Mouse (Mus musculus) midbrain, postnatal 0 days (tissue): ENCODE measurements around the gene Apaf1. TPM values are rescaled to one million over a fixed set of nuclear protein-coding genes. Genes with fewer than 3 reads are reported as not detected.

Source experiments
- ATAC-seq: fragments of 200-750 bp; cut with Nextera tagmentation; 2 replicates; pipeline ENCODE4 v1.8.0; 2017; ENCODE audit warnings: moderate number of reproducible peaks, mild to moderate bottlenecking, moderate TSS enrichment, moderate library complexity; ENCODE audit not compliant: low FRiP score
- DNase-seq: peaks from one replicate; pipeline ENCODE4 v3.0.0-alpha.2; 2015; ENCODE audit warnings: low spot score
- H3K27ac ChIP-seq: fragments of 300-500 bp; sonication (generic); 2 replicates; pipeline ENCODE4 v1.5.1; 2014; ENCODE audit warnings: low read depth, mild to moderate bottlenecking, low read length, mixed read lengths
- H3K27me3 ChIP-seq: fragments of 300-500 bp; sonication (generic); 2 replicates; pipeline ENCODE4 v1.6.1; 2014; ENCODE audit warnings: low read length, control low read depth, mixed read lengths; ENCODE audit not compliant: insufficient read depth
- H3K36me3 ChIP-seq: fragments of 300-500 bp; sonication (generic); 2 replicates; pipeline ENCODE4 v1.6.1; 2014; ENCODE audit warnings: low read length, control low read depth, mixed read lengths; ENCODE audit not compliant: insufficient read depth
- H3K4me1 ChIP-seq: fragments of 300-500 bp; sonication (generic); 2 replicates; pipeline ENCODE4 v1.6.1; 2014; ENCODE audit warnings: mild to moderate bottlenecking, control low read depth, antibody characterized with exemption, low read length, mixed read lengths; ENCODE audit not compliant: insufficient read depth
- H3K4me2 ChIP-seq: fragments of 300-500 bp; sonication (generic); 2 replicates; pipeline ENCODE4 v1.6.1; 2014; ENCODE audit warnings: low read depth, mild to moderate bottlenecking, low read length, mixed read lengths; ENCODE audit not compliant: poor library complexity, severe bottlenecking
- H3K4me3 ChIP-seq: fragments of 300-500 bp; sonication (generic); 2 replicates; pipeline ENCODE4 v1.5.1; 2014; ENCODE audit warnings: low read depth, mild to moderate bottlenecking, low read length, moderate library complexity
- H3K9ac ChIP-seq: fragments of 300-500 bp; sonication (generic); replicated peaks from 2 replicates; pipeline ENCODE4 v1.6.1; 2014; ENCODE audit warnings: mild to moderate bottlenecking, low read length, moderate library complexity, mixed read lengths; ENCODE audit not compliant: poor library complexity, severe bottlenecking
- H3K9me3 ChIP-seq: fragments of 300-500 bp; sonication (generic); 2 replicates; pipeline ENCODE4 v1.6.1; 2016; ENCODE audit warnings: low read length, control low read depth
- CTCF ChIP-seq: IDR thresholded peaks from 2 replicates; pipeline ENCODE4 v1.5.1; 2016; ENCODE audit warnings: antibody characterized with exemption, mild to moderate bottlenecking
- WGBS: fragments of 180-500 bp; shearing (Covaris S2); extraction: QIAGEN DNeasy Blood & Tissue Kit; methylation state at CpG from one replicate; pipeline ENCODE4 v1.1.7; 2014; 5-methylcytosine and 5-hydroxymethylcytosine counted together
- polyA plus RNA-seq: library from polyadenylated mRNA; unstranded; fragments of >200 nt; fragmentation: Nextera tagmentation; extraction: Ambion mirVana; gene quantifications from 2 replicates; pipeline ENCODE4 v1.2.1, GENCODE M21; 2015
- total RNA-seq: library from RNA; depleted of rRNA; stranded (reverse); fragments of >200 nt; gene quantifications from 2 replicates; pipeline ENCODE4 v1.2.3, GENCODE M21; 2014

The Apaf1 gene
- total and polyA plus RNA-seq, 2 experiments from 2014 or later = 16.4 to 29.5 TPM

DNA sequence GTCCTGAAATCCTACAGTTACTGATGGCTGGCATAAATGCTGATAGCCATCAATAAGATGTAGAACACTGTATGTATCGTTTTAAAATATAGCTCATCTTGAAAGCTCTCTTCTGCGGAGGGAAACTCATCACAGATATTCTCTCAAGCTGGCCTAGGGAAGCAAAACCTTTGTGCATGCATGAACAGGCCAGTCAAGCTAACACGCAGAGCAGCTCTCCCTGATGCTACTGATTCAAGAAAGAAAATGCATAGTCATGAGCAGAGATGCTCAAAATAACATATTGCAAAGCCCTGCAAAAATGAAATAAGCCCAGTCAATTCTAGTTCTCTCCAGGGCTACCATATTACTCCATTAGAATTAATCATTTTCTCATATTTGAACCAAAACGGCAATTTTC, 55.1 kb downstream of the Apaf1 start:
- 94% methylated on average over 4 of the region's 4 CpGs for WGBS

DNA sequence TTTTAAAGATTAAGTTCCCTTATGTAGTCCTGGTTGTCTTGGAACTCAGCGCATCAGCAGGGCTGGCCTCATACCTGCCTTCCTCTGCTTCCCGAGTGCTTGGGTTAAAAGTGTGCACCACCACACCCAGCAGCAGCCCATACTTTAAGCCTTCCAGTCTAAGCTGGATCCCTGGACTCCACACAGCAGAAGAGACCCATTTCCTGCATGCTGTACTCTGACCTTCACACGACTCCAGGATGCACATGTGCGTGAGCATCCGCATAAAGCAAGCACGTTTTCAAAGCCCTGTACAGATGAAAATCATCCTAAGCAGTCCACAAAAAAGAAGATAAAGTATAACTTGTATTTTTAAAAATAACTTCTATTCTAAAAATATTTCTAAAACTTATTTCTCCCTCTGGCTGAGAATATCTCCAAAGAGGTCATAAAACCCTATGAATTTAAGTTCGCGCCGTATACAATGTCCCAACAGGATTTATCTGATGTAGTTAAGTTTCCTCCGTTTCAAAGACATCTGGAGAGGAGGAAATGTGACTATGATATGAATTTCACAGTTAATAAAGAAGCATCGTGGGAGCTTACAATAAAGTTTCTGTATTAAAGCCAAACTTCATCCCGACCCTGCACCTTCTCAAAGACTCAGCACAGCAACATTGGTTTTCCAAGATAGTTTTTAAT, 76.6 kb downstream of the Apaf1 start:
- WGBS = 89% methylated on average over 12 of the region's 12 CpGs
- H3K9me3 ChIP-seq = no peaks in the 10 kb centered on the region
- no peak for DNase-seq
- TF ChIP-seq CTCF = no peak
- H3K4me1 ChIP-seq = no peaks in the 10 kb centered on the region
- no peak overlapping the region for H3K9ac ChIP-seq
- no peak overlapping the region for H3K27ac ChIP-seq
- no peak overlapping the region for H3K4me3 ChIP-seq
- H3K4me2 ChIP-seq = no peak overlapping the region
- peaks cover 9% of the 10 kb centered on the region; the same call in 1 of the 2 replicates for H3K36me3 ChIP-seq
- ATAC-seq = no peak
- H3K27me3 ChIP-seq = no peaks in the 10 kb centered on the region

More for the DNA sequence above, 55.1 kb downstream of the Apaf1 start:
- Histone ChIP-seq H3K9ac (no peak overlapping the region), H3K27me3 (no peaks in the 10 kb centered on the region), H3K4me3 (no peak overlapping the region), H3K4me1 (no peaks in the 10 kb centered on the region), H3K27ac (no peak overlapping the region), H3K4me2 (no peak overlapping the region), H3K9me3 (no peaks in the 10 kb centered on the region), H3K36me3 (peaks cover 10% of the 10 kb centered on the region; the same call in 1 of the 2 replicates)
- ATAC-seq = no peak
- DNase-seq = no peak
- no peak for TF ChIP-seq CTCF

DNA sequence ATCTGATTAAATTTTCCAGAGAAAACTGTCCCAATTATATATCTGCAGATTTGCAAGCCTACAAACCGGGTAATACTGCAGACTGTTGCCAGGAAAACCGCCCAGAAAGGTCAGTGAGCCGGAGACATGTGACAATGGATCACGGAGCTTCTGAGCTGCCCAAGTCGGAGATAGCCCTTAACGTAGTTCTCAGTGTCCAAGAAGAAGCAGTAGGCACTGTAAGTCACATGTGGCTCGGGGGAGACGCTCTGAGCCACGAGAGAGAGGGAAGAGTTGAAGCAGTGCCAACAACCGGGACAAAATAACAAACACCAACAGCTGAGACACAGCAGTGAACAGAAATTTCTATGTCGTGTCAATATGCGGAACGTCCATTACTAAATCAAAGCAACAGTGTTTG, 81.1 kb downstream of the Apaf1 start:
- Histone ChIP-seq H3K4me2 (no peak overlapping the region), H3K4me1 (no peaks in the 10 kb centered on the region), H3K4me3 (no peak overlapping the region), H3K27ac (no peak overlapping the region), H3K9me3 (no peaks in the 10 kb centered on the region), H3K27me3 (no peaks in the 10 kb centered on the region), H3K36me3 (no peaks in the 10 kb centered on the region), H3K9ac (no peak overlapping the region)
- ATAC-seq = no peak
- 62% methylated on average over 13 of the region's 13 CpGs for WGBS
- peak; percentile 55 for DNase-seq
- no peak for TF ChIP-seq CTCF

DNA sequence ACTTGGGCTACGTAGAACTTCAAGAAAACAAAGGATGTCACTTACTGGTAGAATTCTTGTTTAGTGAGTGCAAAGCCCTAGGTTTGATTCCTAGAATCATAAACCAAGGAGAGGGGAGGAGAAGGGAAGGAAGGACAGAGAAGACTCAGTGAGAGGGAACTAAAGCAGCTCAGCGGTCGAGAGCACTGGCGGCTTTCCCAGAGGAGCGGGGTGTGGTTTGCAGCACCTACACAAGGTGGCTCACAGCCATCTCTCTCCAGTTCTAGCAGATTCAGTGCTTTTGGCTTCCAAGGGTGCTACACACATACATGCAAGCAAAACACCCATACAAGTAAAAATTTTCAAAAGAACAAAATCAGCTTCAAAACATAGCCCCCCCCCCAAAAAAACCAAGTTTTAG, 82.7 kb downstream of the Apaf1 start:
- 87% methylated on average over 5 of the region's 5 CpGs for WGBS

DNA sequence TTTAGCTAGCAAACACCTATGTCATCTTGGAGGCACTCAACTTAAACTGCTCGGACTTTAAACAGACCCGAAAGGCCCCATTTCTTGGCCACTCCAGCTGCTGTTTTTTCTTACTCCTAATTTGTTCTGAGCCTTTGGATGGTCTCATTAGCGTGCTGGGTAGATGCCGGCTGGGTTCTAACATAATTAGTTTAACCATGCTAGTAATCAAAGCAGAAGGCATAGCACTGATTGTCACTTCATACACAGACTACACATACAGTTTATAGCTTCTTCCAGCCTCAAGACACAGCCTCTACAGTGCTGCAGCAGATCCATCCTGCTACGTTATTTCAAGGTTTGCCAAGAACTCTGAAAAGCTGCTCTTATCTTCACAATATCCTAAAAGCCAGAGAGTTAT, 88.7 kb downstream of the Apaf1 start:
- Histone ChIP-seq H3K4me2 (no peak overlapping the region), H3K4me3 (no peak overlapping the region), H3K9ac (no peak overlapping the region), H3K27ac (no peak overlapping the region), H3K36me3 (peaks cover 14% of the 10 kb centered on the region), H3K4me1 (no peaks in the 10 kb centered on the region), H3K9me3 (no peaks in the 10 kb centered on the region), H3K27me3 (no peaks in the 10 kb centered on the region)
- WGBS = 80% methylated on average over 5 of the region's 5 CpGs
- DNase-seq = no peak
- TF ChIP-seq CTCF = no peak
- no peak for ATAC-seq

More for the DNA sequence above, 82.7 kb downstream of the Apaf1 start:
- no peak for TF ChIP-seq CTCF
- no peaks in the 10 kb centered on the region for H3K9me3 ChIP-seq
- ATAC-seq (no peak), DNase-seq (no peak)
- H3K27ac ChIP-seq = no peak overlapping the region
- no peaks in the 10 kb centered on the region for H3K27me3 ChIP-seq
- H3K36me3 ChIP-seq = peaks cover 7% of the 10 kb centered on the region
- no peaks in the 10 kb centered on the region for H3K4me1 ChIP-seq
- H3K4me3 ChIP-seq = no peak overlapping the region
- no peak overlapping the region for H3K4me2 ChIP-seq
- no peak overlapping the region for H3K9ac ChIP-seq

DNA sequence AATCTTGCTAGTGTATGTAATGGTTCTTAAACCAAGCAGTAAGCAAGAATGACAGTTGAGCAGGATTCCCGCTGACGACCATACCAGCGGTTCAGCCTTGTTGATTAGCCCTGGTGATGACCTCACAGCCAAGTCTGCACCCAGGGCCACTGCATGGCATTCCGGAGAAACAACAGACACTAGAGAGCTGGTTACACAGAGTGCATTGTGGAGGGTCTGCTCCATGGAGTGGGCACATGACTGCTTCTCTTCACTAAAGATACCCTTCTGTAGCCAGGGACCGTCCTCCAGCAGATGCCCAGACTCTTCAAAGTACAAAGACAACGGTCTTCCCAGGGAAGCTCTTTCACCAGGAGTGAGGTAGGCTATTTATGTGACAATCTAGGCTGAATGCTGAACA, 90.3 kb downstream of the Apaf1 start:
- Histone ChIP-seq H3K9ac (no peak overlapping the region), H3K4me1 (no peaks in the 10 kb centered on the region), H3K36me3 (peaks cover 14% of the 10 kb centered on the region), H3K27me3 (no peaks in the 10 kb centered on the region), H3K4me3 (no peak overlapping the region), H3K9me3 (no peaks in the 10 kb centered on the region), H3K4me2 (no peak overlapping the region), H3K27ac (no peak overlapping the region)
- no peak for DNase-seq
- 88% methylated on average over 6 of the region's 6 CpGs for WGBS
- no peak for TF ChIP-seq CTCF
- ATAC-seq = no peak
